Mouse (Mus musculus): ENCODE data around the gene Cacna1d.

Gene Cacna1d

GRCm38 (mm10) chr14:30011886-30012560, 479.2 kb downstream of the Cacna1d start:
- DNase-seq, result no peak

- peak; percentile 46 to 62 for DNase-seq
Measured at GRCm38 (mm10) chr14:30009864-30010560, 481.2 kb downstream of the Cacna1d start.

- DNase-seq, result peak; percentile 56 to 61
Measured at GRCm38 (mm10) chr14:30008733-30009575, 482.3 kb downstream of the Cacna1d start, which contains the start of the genes Il17rb and Chdh. Il17rb (minus strand) TSS chr14:30008896. Chdh (plus strand) TSS chr14:30009023.

- no peak for DNase-seq
Measured at GRCm38 (mm10) chr14:29999475-29999811, 491.8 kb downstream of the Cacna1d start.

- DNase-seq, result no peak
Measured at GRCm38 (mm10) chr14:29998747-29999474, 492.3 kb downstream of the Cacna1d start.

- no peak for DNase-seq
Measured at GRCm38 (mm10) chr14:29997345-29997744, 493.9 kb downstream of the Cacna1d start.

- DNase-seq, result no peak
Measured at GRCm38 (mm10) chr14:29996000-29996751, 495.1 kb downstream of the Cacna1d start.

- no peak for DNase-seq
Measured at GRCm38 (mm10) chr14:29994976-29995375, 496.3 kb downstream of the Cacna1d start.

Measured in thymus, postnatal 36 days (tissue).